32 mouse cellular contexts compared by ENCODE assay signal in genomic region chr3:49870786-49871185, GRCm38 (mm10).
DNase-seq lines count a peak whose midpoint lies in the region; ATAC-seq lines count a peak whose summit lies in the region.
"Had no signal": no experiment of that assay in that cellular context is flagged by ENCODE, and none has a peak within 500 bp of the region (broad histone marks: within the 10 kb centered on the region; RNA-seq: fewer than 3 reads in every experiment).

No protein-coding gene starts in this region.

- no peaks in the 10 kb centered on the region for H3K27me3 ChIP-seq in lung, embryonic 16.5 days (ENCODE audit: control insufficient read depth, insufficient read depth, low read depth, low read length)
- H3K27me3 ChIP-seq in embryonic facial prominence, embryonic 12.5 days = no peaks in the 10 kb centered on the region
- H3K27me3 ChIP-seq in embryonic facial prominence, embryonic 15.5 days = no peaks in the 10 kb centered on the region
- H3K27me3 ChIP-seq in limb, embryonic 13.5 days = no peaks in the 10 kb centered on the region
- H3K27me3 ChIP-seq: hindbrain, embryonic 13.5 days; liver, embryonic 13.5 days; neural tube, embryonic 12.5 days had no signal

- 48% methylated on average over 3 of the region's 3 CpGs for WGBS in lung, embryonic 16.5 days
- 31% methylated on average over 3 of the region's 3 CpGs for WGBS in embryonic facial prominence, embryonic 12.5 days
- WGBS in embryonic facial prominence, embryonic 15.5 days = 37% methylated on average over 3 of the region's 3 CpGs
- 48% methylated on average over 3 of the region's 3 CpGs for WGBS in limb, embryonic 13.5 days

- no peak for DNase-seq in lung, postnatal 10 days
- no peak for DNase-seq in gastrocnemius, adult 18-20 months (ENCODE audit: low spot score)
- no peak for DNase-seq in adipocyte (ENCODE audit: low spot score)
- DNase-seq: adrenal gland, postnatal 10 days; B cell, adult 2 months; cerebellum, adult 9-10 months; cerebellum, postnatal 36 days; gastrocnemius, postnatal 14 days; heart, adult 18-20 months; heart, postnatal 36 days; kidney, adult 11 months; kidney, postnatal 36 days; left cerebral cortex, postnatal 4 days; liver, embryonic 13.5 days; lung, adult 2 months; right cerebral cortex, adult 18-20 months; spleen, adult 18-20 months; thymus, postnatal 14 days had no signal

- H3K4me1 ChIP-seq in lung, embryonic 16.5 days (replicated peaks; ENCODE audit: control insufficient read depth, insufficient read depth, low read length) = peaks cover 22% of the 10 kb centered on the region
- H3K4me1 ChIP-seq in embryonic facial prominence, embryonic 12.5 days = peaks cover 34% of the 10 kb centered on the region
- peaks cover 28% of the 10 kb centered on the region for H3K4me1 ChIP-seq in embryonic facial prominence, embryonic 15.5 days
- H3K4me1 ChIP-seq in limb, embryonic 13.5 days = peaks cover 55% of the 10 kb centered on the region
- H3K4me1 ChIP-seq: liver, embryonic 13.5 days had no signal

- ATAC-seq in lung, embryonic 16.5 days (ENCODE audit: low read depth) = peak; percentile 70
- ATAC-seq in embryonic facial prominence, embryonic 12.5 days (ENCODE audit: insufficient number of reproducible peaks, insufficient read depth, low FRiP score, low TSS enrichment) = no peak
- ATAC-seq in embryonic facial prominence, embryonic 15.5 days (ENCODE audit: insufficient number of reproducible peaks, low FRiP score, low TSS enrichment, low read depth) = no peak
- ATAC-seq in limb, embryonic 13.5 days (ENCODE audit: low FRiP score, low read depth) = no peak
- ATAC-seq in frontal cortex, adult (ENCODE audit: low TSS enrichment) = no peak
- ATAC-seq: activated CD4-positive, CD25-positive, alpha-beta regulatory T cell, adult 4 months; forebrain, embryonic 16.5 days had no signal

- H3K36me3 ChIP-seq in lung, embryonic 16.5 days (ENCODE audit: control insufficient read depth, insufficient read depth, low read length) = no peaks in the 10 kb centered on the region
- H3K36me3 ChIP-seq in embryonic facial prominence, embryonic 12.5 days = no peaks in the 10 kb centered on the region
- no peaks in the 10 kb centered on the region for H3K36me3 ChIP-seq in embryonic facial prominence, embryonic 15.5 days
- no peaks in the 10 kb centered on the region for H3K36me3 ChIP-seq in limb, embryonic 13.5 days
- H3K36me3 ChIP-seq: hindbrain, embryonic 13.5 days; liver, embryonic 13.5 days; midbrain, embryonic 12.5 days; neural tube, embryonic 12.5 days had no signal

- H3K9ac ChIP-seq in lung, embryonic 16.5 days (ENCODE audit: low read length) = no peak overlapping the region
- H3K9ac ChIP-seq in embryonic facial prominence, embryonic 12.5 days = no peak overlapping the region
- no peak overlapping the region for H3K9ac ChIP-seq in embryonic facial prominence, embryonic 15.5 days
- H3K9ac ChIP-seq in limb, embryonic 13.5 days = no peak overlapping the region
- H3K9ac ChIP-seq: hindbrain, embryonic 13.5 days; liver, embryonic 13.5 days; midbrain, embryonic 12.5 days; neural tube, embryonic 12.5 days had no signal

- H3K4me3 ChIP-seq in lung, embryonic 16.5 days (ENCODE audit: low read length) = no peak overlapping the region
- no peak overlapping the region for H3K4me3 ChIP-seq in embryonic facial prominence, embryonic 12.5 days
- H3K4me3 ChIP-seq in embryonic facial prominence, embryonic 15.5 days (replicated peaks) = no peak overlapping the region
- no peak overlapping the region for H3K4me3 ChIP-seq in limb, embryonic 13.5 days
- H3K4me3 ChIP-seq: hindbrain, embryonic 13.5 days; layer of hippocampus, adult 2 months; left cerebral cortex, adult 2 months; liver, embryonic 13.5 days; midbrain, embryonic 12.5 days; myocyte; neural tube, embryonic 12.5 days had no signal

- no peaks in the 10 kb centered on the region for H3K9me3 ChIP-seq in lung, embryonic 16.5 days (ENCODE audit: control insufficient read depth, low read length)
- H3K9me3 ChIP-seq in embryonic facial prominence, embryonic 12.5 days = no peaks in the 10 kb centered on the region
- no peaks in the 10 kb centered on the region for H3K9me3 ChIP-seq in embryonic facial prominence, embryonic 15.5 days (replicated peaks)
- H3K9me3 ChIP-seq in limb, embryonic 13.5 days = no peaks in the 10 kb centered on the region
- H3K9me3 ChIP-seq: hindbrain, embryonic 13.5 days; liver, embryonic 13.5 days; midbrain, embryonic 12.5 days; neural tube, embryonic 12.5 days had no signal

- H3K4me2 ChIP-seq in lung, embryonic 16.5 days (ENCODE audit: low read depth, low read length) = no peak overlapping the region
- no peak overlapping the region for H3K4me2 ChIP-seq in embryonic facial prominence, embryonic 12.5 days (replicated peaks)
- no peak overlapping the region for H3K4me2 ChIP-seq in embryonic facial prominence, embryonic 15.5 days (replicated peaks)
- no peak overlapping the region for H3K4me2 ChIP-seq in limb, embryonic 13.5 days (replicated peaks)
- H3K4me2 ChIP-seq: heart, embryonic 11.5 days; hindbrain, embryonic 13.5 days; liver, embryonic 13.5 days; midbrain, embryonic 12.5 days; neural tube, embryonic 12.5 days had no signal

- H3K27ac ChIP-seq in lung, embryonic 16.5 days (ENCODE audit: low read length) = peak overlapping the region; percentile 47; the same call in 1 of the 2 replicates
- H3K27ac ChIP-seq in embryonic facial prominence, embryonic 12.5 days = peak overlapping the region; percentile 56
- peak overlapping the region; percentile 70 for H3K27ac ChIP-seq in embryonic facial prominence, embryonic 15.5 days (replicated peaks)
- peak overlapping the region; percentile 55 for H3K27ac ChIP-seq in limb, embryonic 13.5 days
- H3K27ac ChIP-seq: hindbrain, embryonic 13.5 days; layer of hippocampus, adult 2 months; left cerebral cortex, adult 2 months; liver, embryonic 13.5 days; midbrain, embryonic 12.5 days; neural tube, embryonic 12.5 days had no signal
